Mouse (Mus musculus) midbrain, embryonic 14.5 days (tissue): ENCODE measurements around the gene Tsnax. TPM values are rescaled to one million over a fixed set of nuclear protein-coding genes. Genes with fewer than 3 reads are reported as not detected.

Experiments
- ATAC-seq: fragments of 200-750 bp; cut with Nextera tagmentation; 2 replicates; pipeline ENCODE4 v1.8.0; 2017; ENCODE audit warnings: moderate number of reproducible peaks, moderate library complexity; ENCODE audit not compliant: low FRiP score, low TSS enrichment
- DNase-seq: peaks from one replicate; pipeline ENCODE4 v3.0.0-alpha.2; 2015
- H3K27ac ChIP-seq: fragments of 300-500 bp; sonication (generic); replicated peaks from 2 replicates; pipeline ENCODE4 v1.5.1; 2014; ENCODE audit warnings: mild to moderate bottlenecking, low read depth, low read length, moderate library complexity
- H3K27me3 ChIP-seq: fragments of 300-500 bp; sonication (generic); 2 replicates; pipeline ENCODE4 v1.6.1; 2014; ENCODE audit warnings: low read length, control low read depth, mixed read lengths; ENCODE audit not compliant: control insufficient read depth, insufficient read depth
- H3K36me3 ChIP-seq: fragments of 300-500 bp; sonication (generic); 2 replicates; pipeline ENCODE4 v1.6.1; 2014; ENCODE audit warnings: low read length, control low read depth; ENCODE audit not compliant: control insufficient read depth, insufficient read depth
- H3K4me1 ChIP-seq: fragments of 300-500 bp; sonication (generic); 2 replicates; pipeline ENCODE4 v1.6.1; 2014; ENCODE audit warnings: mild to moderate bottlenecking, antibody characterized with exemption, low read length, control low read depth; ENCODE audit not compliant: control insufficient read depth, insufficient read depth
- H3K4me2 ChIP-seq: fragments of 300-500 bp; sonication (generic); 2 replicates; pipeline ENCODE4 v1.6.1; 2014; ENCODE audit warnings: mild to moderate bottlenecking, low read length, moderate library complexity
- H3K4me3 ChIP-seq: fragments of 300-500 bp; sonication (generic); replicated peaks from 2 replicates; pipeline ENCODE4 v1.5.1; 2014; ENCODE audit warnings: low read depth, low read length
- H3K9ac ChIP-seq: fragments of 300-500 bp; sonication (generic); replicated peaks from 2 replicates; pipeline ENCODE4 v1.6.1; 2014; ENCODE audit warnings: mild to moderate bottlenecking, low read length, moderate library complexity
- H3K9me3 ChIP-seq: fragments of 300-500 bp; sonication (generic); 2 replicates; pipeline ENCODE4 v1.6.1; 2016; ENCODE audit warnings: low read length, control low read depth, mixed read lengths; ENCODE audit not compliant: control insufficient read depth
- WGBS: fragments of 180-500 bp; shearing (Covaris S2); extraction: QIAGEN DNeasy Blood & Tissue Kit; methylation state at CpG from one replicate; pipeline ENCODE4 v1.1.7; 2014; 5-methylcytosine and 5-hydroxymethylcytosine counted together
- microRNA-seq: library from miRNA; unstranded; fragments of <30 nt; microRNA quantifications from one replicate; pipeline ENCODE4, GENCODE M21; 2016
- polyA plus RNA-seq: library from polyadenylated mRNA; unstranded; fragments of >200 nt; fragmentation: Nextera tagmentation; extraction: Ambion mirVana; gene quantifications from 2 replicates; pipeline ENCODE4 v1.2.1, GENCODE M21; 2014

Tsnax gene
- polyA plus RNA-seq, 1 experiment from 2014 or later: 242 TPM

DNA sequence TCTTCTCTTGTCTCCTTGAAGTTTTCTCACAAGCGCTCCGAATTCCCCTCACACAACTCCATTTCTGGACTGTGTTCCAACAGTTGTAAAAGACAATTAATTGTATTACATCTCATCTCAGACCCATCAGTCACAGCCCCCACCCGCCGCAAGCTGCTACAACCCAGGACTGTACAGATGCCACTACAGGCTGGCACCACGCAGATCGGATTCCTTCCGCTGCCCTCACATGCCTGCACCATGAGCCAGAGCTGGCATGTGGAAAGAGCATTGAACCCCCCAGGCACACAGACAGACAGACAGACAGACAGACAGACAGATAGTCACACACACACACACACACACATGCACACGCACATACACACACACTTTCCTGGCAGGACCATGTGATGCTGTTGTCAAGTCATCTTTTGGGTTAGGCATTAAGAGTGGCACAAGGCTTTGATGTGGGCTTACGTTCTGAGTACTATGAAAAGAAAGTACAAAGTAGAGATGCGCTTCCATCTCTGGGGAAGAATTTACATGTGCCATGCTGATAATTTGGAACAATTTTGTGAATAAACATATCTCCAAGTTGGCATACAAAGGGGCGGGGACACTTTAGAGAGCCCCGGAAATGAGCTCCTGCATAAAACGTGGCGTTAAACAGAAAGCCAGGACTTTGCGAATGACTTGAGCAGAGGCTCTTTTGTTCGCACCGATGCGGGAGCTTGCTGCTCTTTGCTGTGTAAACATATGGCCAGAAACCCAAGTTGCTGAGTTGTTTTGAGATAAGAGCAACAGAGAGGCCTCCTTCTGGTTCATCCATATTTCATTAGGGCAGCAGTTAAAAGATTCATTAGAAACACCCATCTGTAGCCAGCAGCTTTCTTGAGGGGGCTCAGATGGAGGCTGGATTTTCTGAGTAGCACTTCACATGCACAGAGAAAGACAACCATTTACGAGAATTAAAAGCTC is 67.9 kb downstream of the Tsnax start:
- no peak overlapping the region for H3K4me2 ChIP-seq
- H3K4me3 ChIP-seq: no peak overlapping the region
- WGBS: 58% methylated on average over 19 of the region's 19 CpGs
- H3K36me3 ChIP-seq: no peaks in the 10 kb centered on the region
- peaks cover 16% of the 10 kb centered on the region for H3K4me1 ChIP-seq
- H3K27ac ChIP-seq: no peak overlapping the region
- no peaks in the 10 kb centered on the region for H3K27me3 ChIP-seq
- no peaks in the 10 kb centered on the region for H3K9me3 ChIP-seq
- no peak for ATAC-seq
- peak; percentile 57 for DNase-seq
- H3K9ac ChIP-seq: no peak overlapping the region

DNA sequence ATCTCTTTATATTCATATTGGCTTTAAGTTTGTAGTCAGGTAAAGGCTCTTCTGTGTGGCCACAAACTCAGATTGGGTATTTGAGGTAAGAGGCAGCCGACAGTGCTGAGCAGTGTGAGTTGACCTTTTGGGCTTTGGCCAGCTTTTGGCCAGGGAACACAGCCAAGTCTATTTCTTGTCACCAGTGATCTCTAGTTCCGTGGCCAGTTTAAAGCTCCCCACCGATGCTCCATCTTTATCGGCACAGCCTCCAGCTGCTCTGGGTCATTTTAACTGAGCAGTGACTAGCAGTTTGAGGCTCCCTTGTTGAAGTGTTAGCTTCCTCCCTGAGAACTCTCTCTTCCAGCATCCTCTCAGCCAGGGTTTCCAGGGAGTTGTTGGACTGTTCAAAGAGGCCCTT is 70.9 kb downstream of the Tsnax start:
- H3K36me3 ChIP-seq: no peaks in the 10 kb centered on the region
- peaks cover 13% of the 10 kb centered on the region for H3K4me1 ChIP-seq
- H3K4me3 ChIP-seq: no peak overlapping the region
- no peaks in the 10 kb centered on the region for H3K9me3 ChIP-seq
- ATAC-seq (no peak), DNase-seq (no peak)
- no peak overlapping the region for H3K4me2 ChIP-seq
- H3K9ac ChIP-seq: no peak overlapping the region
- no peaks in the 10 kb centered on the region for H3K27me3 ChIP-seq
- peak overlapping the region; percentile 57; the same call in 1 of the 2 replicates for H3K27ac ChIP-seq
- WGBS: 83% methylated on average over 4 of the region's 4 CpGs

Small RNA genes within 50 kb of the gene (microRNA-seq; reads per million reads assigned to microRNA genes)
- not detected for gene Gm22197

Other genes with a start within 250 kb of the Tsnax start
- gene Trim67, start 219.9 kb upstream of the Tsnax start, polyA plus RNA-seq: 31.1 and 31.9 TPM in 2 replicates
- gene Gnpat, start 150.0 kb upstream of the Tsnax start, polyA plus RNA-seq: 65.5 and 90.8 TPM in 2 replicates
- gene 2810004N23Rik, start 149.9 kb upstream of the Tsnax start, polyA plus RNA-seq: 21.4 and 24.2 TPM in 2 replicates
- gene Exoc8, start 115.3 kb upstream of the Tsnax start, polyA plus RNA-seq: 13.0 and 13.2 TPM in 2 replicates
- gene Sprtn, start 115.1 kb upstream of the Tsnax start, polyA plus RNA-seq: 9.8 and 11.7 TPM in 2 replicates
- gene Egln1, start 63.7 kb upstream of the Tsnax start, polyA plus RNA-seq: 24.5 and 25.1 TPM in 2 replicates
- 0.78 and 0.98 TPM in 2 replicates for gene Disc1, start 41.2 kb downstream of the Tsnax start, polyA plus RNA-seq